Mouse (Mus musculus) CH12.LX (cell line): ENCODE data around the gene Daxx. TPM values are rescaled to one million over a fixed set of nuclear protein-coding genes. Genes with fewer than 3 reads are reported as not detected.

ENCODE experiments used
- DNase-seq: peaks from one replicate; pipeline ENCODE4 v3.0.0-alpha.2; 2013; ENCODE audit errors: extremely low read depth
- H3K27ac ChIP-seq: 2 replicates; pipeline ENCODE4 v1.5.1; 2012; ENCODE audit warnings: low read depth, mild to moderate bottlenecking, control low read depth, moderate library complexity; ENCODE audit not compliant: insufficient read depth
- H3K27me3 ChIP-seq: replicated peaks from 2 replicates; pipeline ENCODE3; 2012; ENCODE audit warnings: inconsistent platforms
- H3K36me3 ChIP-seq, 2 experiments: replicated peaks in 1 of 2; 2 replicates each; pipeline versions ENCODE3 to v1.6.1; 2012; ENCODE audit warnings: inconsistent platforms in 1 of 2, low read length in 1 of 2, mild to moderate bottlenecking in 1 of 2, mixed read lengths in 1 of 2, moderate library complexity in 1 of 2; ENCODE audit not compliant: control insufficient read depth in 1 of 2, insufficient read depth in 1 of 2
- H3K4me1 ChIP-seq, 2 experiments: 2 replicates each; pipeline ENCODE4 v1.6.1; 2012; ENCODE audit warnings: inconsistent platforms in 1 of 2, moderate library complexity in 1 of 2; ENCODE audit not compliant: insufficient read depth in 2 of 2, control insufficient read depth in 1 of 2
- H3K4me2 ChIP-seq: 2 replicates; pipeline ENCODE4 v1.6.1; 2012; ENCODE audit warnings: low read depth, mild to moderate bottlenecking, control low read depth; ENCODE audit not compliant: poor library complexity, insufficient read depth, severe bottlenecking
- H3K4me3 ChIP-seq, 3 experiments: fragments of 150-350 bp in 1 of 3; sonication (generic) in 1 of 3; replicated peaks in 1 of 3; 2 replicates each; pipeline versions ENCODE3 to v1.5.1; 2011 to 2012; ENCODE audit warnings: low read depth in 2 of 3, low read length in 2 of 3, mild to moderate bottlenecking in 2 of 3, moderate library complexity in 2 of 3, control low read depth in 1 of 3, improper control_type of control experiment in 1 of 3, inconsistent platforms in 1 of 3, mixed read lengths in 1 of 3; ENCODE audit not compliant: poor library complexity in 1 of 3
- H3K79me2 ChIP-seq: replicated peaks from 2 replicates; pipeline ENCODE4 v1.6.1; 2012; ENCODE audit warnings: mild to moderate bottlenecking, moderate library complexity; ENCODE audit not compliant: control insufficient read depth, poor library complexity, insufficient read depth, severe bottlenecking; ENCODE audit errors: extremely low read depth
- H3K9ac ChIP-seq: 2 replicates; pipeline ENCODE4 v1.6.1; 2012; ENCODE audit warnings: low read depth, mild to moderate bottlenecking, control low read depth, moderate library complexity; ENCODE audit not compliant: insufficient read depth
- H3K9me3 ChIP-seq: replicated peaks from 2 replicates; pipeline ENCODE3; 2012; ENCODE audit warnings: low read length, inconsistent platforms, mixed read lengths
- BHLHE40 ChIP-seq: IDR thresholded peaks from 2 replicates; pipeline ENCODE4 v1.6.1; 2011; ENCODE audit warnings: mild to moderate bottlenecking, low read depth, low read length, improper control_type of control experiment
- CHD1 ChIP-seq: IDR thresholded peaks from 2 replicates; pipeline ENCODE4 v1.6.1; 2012; ENCODE audit warnings: low read depth, low read length, improper control_type of control experiment, inconsistent platforms
- E2F4 ChIP-seq: IDR thresholded peaks from 2 replicates; pipeline ENCODE4 v1.6.1; 2011; ENCODE audit warnings: low read depth, low read length, improper control_type of control experiment; ENCODE audit not compliant: insufficient replicate concordance
- EP300 ChIP-seq: IDR thresholded peaks from 2 replicates; pipeline ENCODE4 v1.6.1; 2011; ENCODE audit warnings: low read length, improper control_type of control experiment
- ETS1 ChIP-seq: conservative IDR thresholded peaks from 2 replicates; pipeline ENCODE4 v1.6.1; 2012; ENCODE audit warnings: low read depth, mild to moderate bottlenecking, inconsistent platforms, low read length, improper control_type of control experiment, moderate library complexity
- JUN ChIP-seq: IDR thresholded peaks from 2 replicates; pipeline ENCODE4 v1.6.1; 2011; ENCODE audit warnings: low read depth, mild to moderate bottlenecking, low read length, improper control_type of control experiment, moderate library complexity; ENCODE audit not compliant: insufficient read depth
- JUND ChIP-seq: conservative IDR thresholded peaks from 2 replicates; pipeline ENCODE4 v1.6.1; 2011; ENCODE audit warnings: low read depth, low read length, improper control_type of control experiment
- MAFK ChIP-seq: IDR thresholded peaks from 2 replicates; pipeline ENCODE4 v1.6.1; 2011; ENCODE audit warnings: low read length, improper control_type of control experiment; ENCODE audit not compliant: insufficient replicate concordance
- MAZ ChIP-seq: IDR thresholded peaks from 2 replicates; pipeline ENCODE4 v1.6.1; 2012; ENCODE audit warnings: low read depth, mild to moderate bottlenecking, inconsistent platforms, low read length, improper control_type of control experiment, moderate library complexity
- MEF2A ChIP-seq: IDR thresholded peaks from 2 replicates; pipeline ENCODE4 v1.6.1; 2014; ENCODE audit warnings: low read depth, mild to moderate bottlenecking, inconsistent platforms, low read length, improper control_type of control experiment, borderline replicate concordance
- MXI1 ChIP-seq: IDR thresholded peaks from 2 replicates; pipeline ENCODE4 v1.6.1; 2011; ENCODE audit warnings: mild to moderate bottlenecking, low read depth, low read length, improper control_type of control experiment
- MYC ChIP-seq: IDR thresholded peaks from 2 replicates; pipeline ENCODE4 v1.6.1; 2011; ENCODE audit warnings: low read depth, mild to moderate bottlenecking, improper control_type of control experiment, low read length
- NELFE ChIP-seq: IDR thresholded peaks from 2 replicates; pipeline ENCODE4 v1.6.1; 2011; ENCODE audit warnings: low read depth, low read length, improper control_type of control experiment
- PAX5 ChIP-seq: IDR thresholded peaks from 2 replicates; pipeline ENCODE4 v1.6.1; 2012; ENCODE audit warnings: low read length, inconsistent platforms, mixed read lengths
- POLR2AphosphoS2 ChIP-seq: IDR thresholded peaks from 2 replicates; pipeline ENCODE4 v1.6.1; 2011; ENCODE audit warnings: low read depth, low read length, improper control_type of control experiment
- RAD21 ChIP-seq: IDR thresholded peaks from 2 replicates; pipeline ENCODE4 v1.6.1; 2011; ENCODE audit warnings: low read depth, mild to moderate bottlenecking, low read length, improper control_type of control experiment, moderate library complexity
- SMC3 ChIP-seq: IDR thresholded peaks from 2 replicates; pipeline ENCODE4 v1.6.1; 2011; ENCODE audit warnings: low read depth, low read length, improper control_type of control experiment
- UBTF ChIP-seq: IDR thresholded peaks from 2 replicates; pipeline ENCODE4 v1.6.1; 2012; ENCODE audit warnings: low read depth, mild to moderate bottlenecking, inconsistent platforms, low read length, improper control_type of control experiment, moderate library complexity
- ZMIZ1 ChIP-seq: IDR thresholded peaks from 2 replicates; pipeline ENCODE4 v1.6.1; 2012; ENCODE audit warnings: low read depth, mild to moderate bottlenecking, inconsistent platforms, low read length, improper control_type of control experiment
- ZNF384 ChIP-seq: IDR thresholded peaks from 2 replicates; pipeline ENCODE4 v1.6.1; 2012; ENCODE audit warnings: low read depth, low read length, improper control_type of control experiment, inconsistent platforms
- dilution Hi-C: fragments of 300-500 bp; cut with MboI; formaldehyde crosslinking; loops from 2 replicates; pipeline ENCODE4 v1.14.3; 2020; ENCODE audit warnings: low sequenced_read_pairs; ENCODE audit not compliant: extremely low pct_unique_long_range_greater_than_20kb, extremely low pct_ligation_motif_present
- in situ Hi-C: fragments of 300-500 bp; cut with MboI; formaldehyde crosslinking; loops from 3 replicates; pipeline ENCODE4 v1.14.3; 2019; ENCODE audit warnings: low sequenced_read_pairs, low pct_ligation_motif_present, low pct_unique_long_range_greater_than_20kb, mixed read lengths
- polyA plus RNA-seq: library from polyadenylated mRNA; unstranded; fragments of >175 nt; gene quantifications from 2 replicates; pipeline ENCODE4 v1.2.1, GENCODE M21; 2012; ENCODE audit warnings: low read depth; ENCODE audit not compliant: insufficient read length
- total RNA-seq, 2 experiments: library from RNA; depleted of rRNA; stranded (reverse); fragments of 300-350 nt in 1 of 2; fragments of >200 nt in 1 of 2; gene quantifications; 2 replicates each; pipeline ENCODE4 v1.2.3; 2012 to 2014

Gene Daxx
- total and polyA plus RNA-seq, 3 experiments = 32.3 to 53.0 (median 33.8) TPM

- no peak overlapping the region for H3K27ac ChIP-seq
- in situ Hi-C loops = no loop called here
Observed at GRCm38 (mm10) chr17:33913264-33913663, 4.0 kb downstream of the Daxx start.

GRCm38 (mm10) chr17:33913905-33914304 is 4.7 kb downstream of the Daxx start:
- Histone ChIP-seq H3K4me3 (no peak overlapping the region), H3K27me3 (no peaks in the 10 kb centered on the region), H3K9me3 (peaks cover 6% of the 10 kb centered on the region), H3K36me3 (peaks cover 49 to 61% of the 10 kb centered on the region in 2 experiments), H3K79me2 (peaks cover 12% of the 10 kb centered on the region; the same call in 1 of the 2 replicates), H3K9ac (no peak overlapping the region), H3K27ac (no peak overlapping the region), H3K4me2 (no peak overlapping the region)
- dilution Hi-C loops = no loop called here
- TF ChIP-seq CHD1 (no peak), MAFK (no peak), ETS1 (no peak), EP300 (no peak), MXI1 (no peak), JUND (no peak), POLR2AphosphoS2 (no peak), UBTF (no peak), PAX5 (no peak), E2F4 (no peak), MAZ (no peak), MEF2A (no peak), ZMIZ1 (no peak), ZNF384 (no peak), RAD21 (no peak), BHLHE40 (no peak), SMC3 (no peak), NELFE (no peak), MYC (no peak)
- TF ChIP-seq, all 38 proteins: peak for 0
- DNase-seq = no peak
- in situ Hi-C loops = no loop called here
- peaks cover 25 to 54% of the 10 kb centered on the region in 2 experiments for H3K4me1 ChIP-seq

More at GRCm38 (mm10) chr17:33913264-33913663, 4.0 kb downstream of the Daxx start:
- dilution Hi-C loops = no loop called here
- TF ChIP-seq JUN = no peak
- TF ChIP-seq JUND = no peak
- no peak for TF ChIP-seq MEF2A
- no peak for TF ChIP-seq E2F4
- no peak for TF ChIP-seq MXI1
- no peak for TF ChIP-seq NELFE
- no peak for TF ChIP-seq PAX5
- TF ChIP-seq, all 38 proteins: peak for 0
- no peak overlapping the region for H3K4me3 ChIP-seq
- peaks cover 12% of the 10 kb centered on the region; the same call in 1 of the 2 replicates for H3K79me2 ChIP-seq
- H3K9me3 ChIP-seq = peaks cover 6% of the 10 kb centered on the region
- no peak overlapping the region for H3K9ac ChIP-seq
- peaks cover 49 to 58% of the 10 kb centered on the region in 2 experiments for H3K36me3 ChIP-seq
- H3K4me2 ChIP-seq = no peak overlapping the region
- H3K27me3 ChIP-seq = no peaks in the 10 kb centered on the region
- peaks cover 20 to 48% of the 10 kb centered on the region in 2 experiments for H3K4me1 ChIP-seq
- no peak for DNase-seq
